Mouse (Mus musculus) adrenal gland, postnatal 4 days (tissue): ENCODE measurements around the gene Kidins220. TPM values are rescaled to one million over a fixed set of nuclear protein-coding genes. Genes with fewer than 3 reads are reported as not detected.
A peak's percentile ranks its signal among the peaks of the same experiment; 100 is the strongest.

Experiments used
- DNase-seq, 2 experiments: peaks; one replicate each; pipeline ENCODE4 v3.0.0; 2021 to 2022; ENCODE audit warnings: low spot score in 2 of 2, mixed read lengths in 2 of 2
- total RNA-seq, 2 experiments: library from RNA; stranded (reverse); gene quantifications; 2 replicates each; pipeline ENCODE4 v1.2.3; 2021

Kidins220 gene
- total RNA-seq, 2 experiments from 2014 or later, result 94.4 to 126 TPM

GRCm38 (mm10) chr12:25089433-25089832 lies 114.7 kb downstream of the Kidins220 start:
- DNase-seq, result no peak

GRCm38 (mm10) chr12:25092027-25092704 lies 117.4 kb downstream of the Kidins220 start:
- peak; percentile 82 to 88 for DNase-seq

- peak; percentile 39 to 66 for DNase-seq
Observed at GRCm38 (mm10) chr12:25092751-25093211, 118.1 kb downstream of the Kidins220 start.

- no peak for DNase-seq
Observed at GRCm38 (mm10) chr12:25093241-25093774, 118.6 kb downstream of the Kidins220 start.

- no peak for DNase-seq
Observed at GRCm38 (mm10) chr12:25094621-25095521, 120.1 kb downstream of the Kidins220 start.

- DNase-seq, result no peak
Observed at GRCm38 (mm10) chr12:25095538-25095937, 120.8 kb downstream of the Kidins220 start.

GRCm38 (mm10) chr12:25095974-25096639 lies 121.4 kb downstream of the Kidins220 start:
- peak; percentile 94 to 96 for DNase-seq

GRCm38 (mm10) chr12:25096640-25097051 lies 121.9 kb downstream of the Kidins220 start:
- no peak for DNase-seq

- DNase-seq, result no peak
Observed at GRCm38 (mm10) chr12:25097052-25097209, 122.2 kb downstream of the Kidins220 start, which contains the start of gene Id2. Gene Id2, minus strand, starts transcription at chr12:25097140.

- DNase-seq, result no peak
Observed at GRCm38 (mm10) chr12:25097210-25098160, 122.8 kb downstream of the Kidins220 start.

GRCm38 (mm10) chr12:25098161-25098550 lies 123.4 kb downstream of the Kidins220 start:
- DNase-seq, result no peak

GRCm38 (mm10) chr12:25098561-25099312 lies 124.0 kb downstream of the Kidins220 start:
- peak; percentile 89 to 91 for DNase-seq

- no peak for DNase-seq
Observed at GRCm38 (mm10) chr12:25099313-25099562, 124.5 kb downstream of the Kidins220 start.

GRCm38 (mm10) chr12:25099563-25100408 lies 125.1 kb downstream of the Kidins220 start:
- no peak for DNase-seq

GRCm38 (mm10) chr12:25100411-25101217 lies 125.9 kb downstream of the Kidins220 start:
- DNase-seq, result no peak

- no peak for DNase-seq
Observed at GRCm38 (mm10) chr12:25101389-25101788, 126.7 kb downstream of the Kidins220 start.

GRCm38 (mm10) chr12:25103911-25104310 lies 129.2 kb downstream of the Kidins220 start:
- no peak for DNase-seq

GRCm38 (mm10) chr12:25104541-25104940 lies 129.8 kb downstream of the Kidins220 start:
- DNase-seq, result no peak
